Mouse (Mus musculus) monocyte, adult 5-6 weeks (primary cell): ENCODE data around the gene Nubpl. TPM values are rescaled to one million over a fixed set of nuclear protein-coding genes. Genes with fewer than 3 reads are reported as not detected.

ENCODE experiments used
- ATAC-seq: fragments of 153-309, 156-312 bp; replicated peaks from 2 replicates; pipeline ENCODE4 v1.8.0; 2017; ENCODE audit warnings: mild to moderate bottlenecking; ENCODE audit not compliant: low TSS enrichment, insufficient number of reproducible peaks, severe bottlenecking, poor library complexity, low FRiP score
- total RNA-seq: library from RNA; stranded (forward); fragments of 200-1000, 200-491, 200-594 nt; gene quantifications from 3 replicates; pipeline ENCODE4 v1.2.3, GENCODE M21; 2017

Gene Nubpl
- total RNA-seq, 1 experiment from 2014 or later, result 0.95 TPM

DNA sequence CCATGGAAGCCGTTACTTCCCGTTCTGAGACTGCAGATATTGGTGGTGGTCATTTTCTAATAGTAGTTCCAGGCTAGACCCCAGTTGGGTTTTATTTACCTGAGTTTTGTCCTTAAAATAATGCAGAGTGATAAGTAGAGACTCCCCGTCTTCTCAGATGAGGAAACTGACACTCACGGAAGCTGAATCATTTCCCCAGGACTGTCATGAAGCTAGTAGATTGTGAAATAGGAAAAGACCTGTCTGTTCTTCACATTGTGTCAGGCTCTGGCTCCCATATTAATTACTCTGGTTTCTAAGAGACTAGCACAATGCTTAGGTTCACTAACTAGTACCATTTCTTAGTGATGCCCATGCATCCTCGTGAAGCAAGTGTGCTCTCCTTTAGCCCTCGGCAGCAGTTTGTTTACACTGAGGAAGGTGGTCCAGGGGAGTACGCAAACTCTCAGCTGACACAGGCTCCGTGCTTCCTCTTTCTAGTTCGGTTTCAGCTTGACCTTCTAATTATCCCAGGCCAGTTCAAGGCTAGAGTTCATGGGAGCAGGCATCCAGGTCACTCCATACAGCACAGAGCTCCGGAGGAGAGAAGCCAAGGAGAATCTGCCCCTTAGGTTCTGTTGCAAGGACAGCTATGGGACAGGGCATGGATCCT lies 209.9 kb downstream of the Nubpl start:
- ATAC-seq, result 0 out of 2 replicates have a peak, but pooled peaks have one; percentile 31

DNA sequence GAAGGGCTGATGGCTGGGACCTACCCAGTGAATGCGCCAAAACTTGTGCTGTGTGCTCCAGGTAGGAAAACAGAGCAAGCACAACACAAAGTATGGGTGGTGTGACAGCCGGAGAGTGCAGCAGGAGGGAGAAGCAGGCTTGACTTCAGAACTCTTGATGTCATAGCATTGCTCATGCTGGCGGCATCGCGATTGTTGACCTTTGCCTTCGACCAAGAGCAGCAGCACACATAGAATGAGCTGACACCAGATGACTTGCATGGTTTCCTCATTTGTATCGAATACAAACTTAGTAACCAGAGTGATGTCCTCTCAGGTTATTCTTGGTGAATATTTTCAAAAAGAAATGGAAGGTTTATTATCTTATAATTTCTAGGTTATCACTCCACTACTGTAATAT lies 211.1 kb downstream of the Nubpl start:
- no peak for ATAC-seq

DNA sequence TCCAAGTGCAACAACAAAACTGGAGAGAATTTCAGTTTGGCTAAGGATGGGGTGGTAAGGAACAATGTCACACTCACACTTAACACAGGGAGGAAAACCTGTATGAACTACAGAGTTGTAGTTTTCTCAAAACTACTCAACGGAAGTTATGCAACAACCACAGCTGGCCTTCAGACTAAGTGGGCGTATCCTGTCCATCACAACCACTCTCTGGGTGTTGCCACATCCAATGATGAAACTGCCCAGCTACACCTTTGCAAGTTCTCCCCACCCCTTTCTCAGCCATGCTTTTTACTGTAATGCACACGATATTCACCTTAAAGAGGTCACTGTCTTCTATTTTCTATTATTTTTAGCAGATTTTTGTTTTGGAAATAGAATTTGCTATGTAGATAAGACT lies 217.3 kb downstream of the Nubpl start:
- ATAC-seq, result no peak

DNA sequence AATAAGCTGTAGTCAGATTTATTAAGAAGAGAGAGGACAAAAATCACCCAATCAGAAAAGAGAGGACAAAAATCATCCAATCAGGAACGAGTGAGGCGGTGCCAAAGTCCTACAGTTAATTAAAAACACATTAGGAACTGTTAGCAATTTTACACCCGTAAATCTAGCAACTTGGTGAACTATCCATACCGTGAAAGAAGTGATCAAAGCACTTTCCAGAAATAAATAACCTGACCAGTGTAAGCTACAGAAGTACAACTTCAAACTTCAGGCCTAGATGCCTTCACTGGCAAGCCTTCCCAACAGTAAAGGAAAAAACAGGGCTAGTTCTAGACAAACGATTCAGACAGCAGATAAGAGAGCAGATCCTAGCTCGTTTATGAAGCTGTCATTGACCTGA lies 220.1 kb downstream of the Nubpl start:
- ATAC-seq, result no peak

DNA sequence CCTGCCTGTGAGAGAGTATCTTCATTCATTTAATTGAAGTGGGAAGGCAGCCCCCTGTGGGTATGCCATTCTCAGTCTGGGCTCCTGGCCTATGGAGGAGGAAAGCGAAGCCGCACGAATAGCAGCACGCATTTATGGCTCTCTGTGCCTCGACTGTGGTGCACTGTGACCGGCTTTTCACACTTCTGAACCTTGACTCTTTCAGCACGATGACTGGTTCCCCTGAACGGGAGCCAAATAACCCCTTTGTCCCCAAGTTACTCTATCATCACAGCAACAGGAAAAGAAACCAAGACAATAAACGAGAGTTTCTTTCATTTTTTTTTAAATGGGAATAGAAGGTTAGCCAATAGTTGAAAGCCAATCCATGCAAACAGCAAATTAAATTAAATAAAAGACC lies 220.9 kb downstream of the Nubpl start:
- ATAC-seq, result no peak

DNA sequence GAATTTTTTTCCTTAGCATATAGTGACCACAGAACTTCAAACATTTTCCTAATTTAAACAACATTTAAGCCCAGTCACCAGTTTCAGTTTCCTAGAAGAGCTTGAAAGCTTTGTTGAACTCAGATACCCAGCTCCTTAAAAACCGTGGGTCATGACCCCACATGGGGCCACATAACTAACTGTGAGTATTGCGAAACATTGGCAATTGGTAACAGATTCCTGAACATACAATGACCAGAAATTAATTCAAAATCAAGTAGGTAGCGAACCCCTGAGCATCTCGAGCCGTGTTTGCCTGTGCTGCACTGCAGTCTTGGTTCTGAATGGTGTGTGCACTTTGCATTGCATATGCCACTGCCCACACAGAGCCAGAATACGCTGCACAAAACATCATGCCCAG lies 221.6 kb downstream of the Nubpl start:
- ATAC-seq, result no peak

DNA sequence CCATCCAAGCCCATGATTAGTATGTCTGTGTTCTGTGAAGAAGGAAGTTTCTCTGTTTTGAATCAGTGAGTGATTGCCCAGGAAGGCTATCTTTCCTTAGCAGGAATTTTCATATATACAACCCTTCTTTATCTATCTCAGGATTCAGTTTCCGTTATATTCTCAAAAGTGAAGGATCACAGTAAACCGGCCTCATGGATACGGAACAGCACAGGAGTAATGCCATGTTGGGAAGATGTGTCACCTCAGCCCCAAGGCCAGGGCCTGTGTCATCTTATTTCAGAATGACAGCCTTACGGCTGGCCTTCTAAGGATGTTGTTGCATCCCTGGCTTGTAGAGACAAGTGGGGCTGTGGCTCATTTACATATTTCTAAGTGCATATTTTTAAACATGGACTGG lies 231.0 kb downstream of the Nubpl start:
- no peak for ATAC-seq

DNA sequence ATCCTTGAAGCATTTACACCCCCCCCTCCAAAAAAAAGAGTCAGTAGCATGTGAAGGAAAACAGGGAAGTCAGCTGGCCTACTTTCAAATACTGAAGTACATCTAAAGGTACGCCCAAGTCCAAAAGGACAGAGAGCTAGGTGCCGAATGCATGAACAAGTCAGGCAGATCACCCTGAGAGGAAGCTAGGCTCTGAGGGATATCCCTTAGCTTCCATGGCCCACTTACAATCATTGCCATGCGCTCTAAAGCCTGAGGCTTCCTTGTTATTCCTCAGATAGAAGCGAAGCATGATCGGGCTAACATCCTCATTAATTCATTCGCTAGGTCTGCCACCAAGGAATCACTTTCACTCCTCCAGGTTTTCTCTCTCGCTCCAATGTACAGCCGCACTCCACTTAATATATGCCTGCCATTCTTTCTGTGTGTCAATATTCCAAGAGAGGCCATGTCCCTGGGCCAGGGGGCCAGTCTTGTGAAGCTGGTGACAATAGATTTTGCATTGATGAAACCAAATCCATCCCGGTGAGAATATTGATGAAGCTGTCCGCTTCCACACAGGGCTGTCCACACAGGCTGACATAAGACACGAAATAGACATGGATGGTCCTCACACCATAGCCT lies 237.7 kb downstream of the Nubpl start:
- no peak for ATAC-seq

DNA sequence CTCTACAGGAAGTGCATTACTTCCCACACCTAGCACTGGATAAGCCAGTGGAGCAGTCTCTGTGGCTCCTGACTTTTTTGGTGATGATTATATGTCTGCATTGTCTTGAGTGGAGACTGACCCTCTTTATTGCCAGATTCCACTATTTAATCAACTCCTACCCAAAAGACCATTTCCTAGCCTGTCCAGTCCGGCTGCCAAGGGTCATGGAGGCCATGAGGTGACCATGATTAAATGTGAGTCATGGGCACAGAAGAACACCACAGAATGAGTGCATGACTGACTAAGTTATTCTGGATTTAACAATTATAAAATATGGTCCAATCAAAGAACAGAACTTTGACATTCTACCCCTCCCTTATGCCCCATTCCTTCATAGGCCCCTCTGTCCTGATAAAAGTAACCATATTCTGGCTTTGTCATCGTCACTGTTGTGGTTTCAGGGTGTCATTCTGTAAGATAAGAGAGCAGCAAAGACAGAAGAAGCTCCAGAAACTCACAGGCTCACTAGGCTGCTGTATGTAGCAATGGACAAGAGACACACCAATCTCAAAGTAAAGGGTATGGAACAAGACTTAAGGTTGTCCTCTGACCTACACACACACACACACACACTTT lies 240.7 kb downstream of the Nubpl start:
- ATAC-seq, result no peak

DNA sequence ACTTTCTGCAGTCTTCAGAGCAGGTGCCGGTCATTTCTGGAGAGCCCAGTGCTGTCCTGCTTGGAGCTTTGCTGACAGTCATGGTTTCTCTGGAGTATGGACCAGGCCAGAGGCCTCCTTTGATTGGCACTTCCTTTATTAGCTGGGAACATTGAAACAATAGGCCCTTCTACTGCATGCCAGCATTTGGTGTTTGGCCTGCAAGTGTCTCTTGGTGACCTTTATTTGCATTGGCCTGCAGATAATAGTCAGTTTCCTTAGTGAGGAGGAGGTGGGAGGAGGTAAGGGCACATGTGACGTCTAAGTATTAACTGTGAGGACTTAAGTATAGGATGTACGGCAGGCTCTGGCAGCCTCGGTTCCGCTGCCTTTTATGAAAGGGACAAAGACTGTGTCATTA lies 249.1 kb downstream of the Nubpl start:
- ATAC-seq, result no peak

DNA sequence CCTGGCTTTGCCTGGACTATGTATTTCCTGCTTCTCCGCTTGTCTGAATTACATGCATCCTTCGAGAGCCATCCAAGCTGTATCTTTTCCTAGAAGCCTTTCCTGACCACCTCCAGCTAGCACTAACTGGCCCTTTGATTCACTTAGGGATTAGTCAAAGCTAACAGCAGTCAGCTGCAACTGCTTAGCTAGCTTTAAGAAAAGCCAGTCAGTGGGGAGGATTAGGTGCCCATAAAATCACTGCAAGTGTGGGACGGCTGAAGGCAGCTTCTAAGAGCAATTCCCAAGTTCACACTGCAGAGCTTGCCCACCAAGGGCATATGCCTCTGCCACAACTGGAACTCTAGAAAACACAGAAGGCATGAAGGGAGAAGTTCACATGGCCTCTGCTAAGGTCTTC lies 252.7 kb downstream of the Nubpl start:
- no peak for ATAC-seq

DNA sequence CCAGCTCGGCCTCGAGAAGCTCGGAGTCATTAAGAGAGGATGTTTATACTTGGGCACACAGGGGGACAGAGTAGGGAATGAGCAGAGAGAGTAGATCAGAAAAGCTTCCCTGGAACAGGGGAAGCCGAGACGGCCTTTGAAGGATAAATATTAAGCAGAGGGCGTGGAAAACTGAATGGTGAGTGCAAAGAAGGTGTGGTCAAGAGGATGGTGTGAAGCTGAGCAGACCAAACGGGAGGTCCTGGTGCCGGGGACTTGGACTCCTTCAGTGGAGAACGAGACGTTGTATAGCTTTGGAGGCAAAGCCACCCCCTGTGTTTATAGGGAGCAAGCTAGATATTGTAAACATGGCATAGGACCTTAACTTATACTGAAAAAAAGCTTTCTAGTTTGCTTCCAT lies 261.9 kb downstream of the Nubpl start:
- no peak for ATAC-seq

DNA sequence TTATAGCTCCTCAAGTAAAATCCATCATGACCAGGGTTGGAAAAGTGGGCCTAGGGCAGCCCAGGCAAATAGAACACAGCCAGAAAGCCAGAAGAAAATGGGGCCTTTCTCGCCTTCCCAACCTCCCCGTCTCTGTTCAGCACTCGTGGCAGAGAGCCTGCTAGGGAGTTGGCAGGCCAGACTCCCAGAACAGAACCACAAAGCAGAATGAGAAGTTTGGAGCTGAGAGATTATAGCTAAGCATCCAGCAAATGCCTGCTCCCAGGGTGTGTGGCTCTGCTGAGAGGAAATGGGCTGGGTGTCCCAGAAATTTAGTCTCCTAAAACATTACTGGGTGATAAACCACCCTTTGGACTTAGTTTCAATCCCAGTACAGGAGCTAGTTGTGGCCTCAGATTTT lies 262.6 kb downstream of the Nubpl start:
- ATAC-seq, result no peak

DNA sequence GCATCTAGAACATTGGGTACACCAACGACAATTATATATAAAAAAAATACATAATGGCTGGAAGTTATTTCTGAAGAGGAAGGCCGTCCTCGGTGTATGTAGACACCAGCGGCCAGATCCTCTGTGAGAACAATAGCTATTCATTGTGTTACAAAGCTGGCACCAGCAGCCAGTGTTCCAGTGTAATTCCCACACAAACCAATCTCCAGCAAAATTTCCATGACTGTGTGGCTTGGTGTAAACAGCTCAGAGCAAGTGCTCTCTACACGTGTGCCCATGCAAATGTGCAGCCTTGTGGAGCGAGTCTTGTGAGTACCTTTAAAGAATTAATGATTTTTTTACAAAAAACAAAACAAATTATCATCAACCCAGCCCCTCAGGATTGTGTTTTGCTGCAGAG lies 263.7 kb downstream of the Nubpl start:
- no peak for ATAC-seq

Other genes with a start within 250 kb of the Nubpl start
- gene Heatr5a, start 126.4 kb upstream of the Nubpl start, total RNA-seq, result 26.5 to 35.9 TPM (median 28.2 TPM) in 3 replicates
- 4.8 to 9.4 TPM (median 8.9 TPM) in 3 replicates for gene Dtd2, start 91.2 kb upstream of the Nubpl start, total RNA-seq
- gene Gpr33, start 69.7 kb upstream of the Nubpl start, total RNA-seq, result not detected in 3 replicates